Mouse (Mus musculus): ENCODE data around the gene Cdc14b. TPM values are rescaled to one million over a fixed set of nuclear protein-coding genes. Genes with fewer than 3 reads are reported as not detected.
A peak's percentile ranks its signal among the peaks of the same experiment; 100 is the strongest.

Gene Cdc14b
- 2.8 and 3.4 TPM in 2 replicates for polyA plus RNA-seq (2015; fragmentation: Nextera tagmentation; extraction: Ambion mirVana)

DNA sequence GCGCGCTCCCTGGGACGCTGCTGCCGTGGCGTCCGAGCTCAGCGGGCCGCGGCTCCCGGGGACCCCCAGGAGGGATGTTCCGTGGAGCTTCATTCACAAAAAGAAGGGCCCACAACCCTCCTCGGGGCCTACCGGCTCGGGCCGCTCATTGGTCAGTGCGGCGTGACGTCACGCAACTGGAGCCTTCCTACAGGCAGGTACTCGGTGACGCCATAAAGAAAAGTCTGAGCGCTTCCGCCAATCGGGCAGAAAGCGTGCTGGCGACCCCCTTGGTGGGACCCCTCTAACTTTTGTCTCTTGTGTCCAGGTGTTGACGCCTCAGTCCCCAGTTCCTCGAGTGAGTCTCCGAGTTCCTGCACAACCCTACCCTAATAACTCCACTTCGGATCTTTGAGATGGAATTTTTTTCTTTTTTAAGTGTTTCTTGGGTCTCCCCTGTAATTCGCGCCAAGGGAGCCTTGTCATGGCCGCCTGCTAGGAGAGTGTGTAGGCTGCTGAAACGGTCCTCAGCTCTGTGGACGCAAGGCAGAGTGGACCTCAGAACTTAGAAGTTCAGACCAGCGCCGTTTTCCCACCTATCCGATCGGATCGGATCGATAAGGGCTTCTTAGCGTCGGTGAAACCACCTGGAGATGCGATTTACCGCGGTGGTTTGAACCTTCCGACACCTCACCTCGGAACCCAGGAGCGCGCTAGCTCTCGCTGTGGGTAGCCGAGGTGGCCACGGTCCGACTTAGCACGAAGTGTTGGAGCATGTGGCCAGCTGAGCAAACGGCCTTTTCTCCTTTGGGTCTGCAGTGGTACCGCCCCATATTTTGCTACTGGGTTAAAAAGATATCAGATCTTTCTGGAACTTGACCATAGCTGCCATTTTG, at the start of gene Cdc14b:
Gene Cdc14b, minus strand, starts transcription at position 412 of the 875 bp plus-strand sequence.
- Histone ChIP-seq H3K4me3 (ENCODE audit: low read length) (peak within 1 kb of the TSS; percentile 93), H3K36me3 (ENCODE audit: control insufficient read depth, insufficient read depth, low read length) (no peaks in the 10 kb centered on the region), H3K9me3 (ENCODE audit: control insufficient read depth, low read length) (no peaks in the 10 kb centered on the region), H3K27ac (ENCODE audit: low read depth, low read length) (peak within 1 kb of the TSS; percentile 25; the same call in 1 of the 2 replicates), H3K27me3 (replicated peaks; ENCODE audit: control insufficient read depth, insufficient read depth, low read length) (peaks cover 15% of the 10 kb centered on the region), H3K4me2 (ENCODE audit: low read length) (peak within 1 kb of the TSS; percentile 99), H3K9ac (ENCODE audit: low read depth, low read length) (peak within 1 kb of the TSS; percentile 79), H3K4me1 (ENCODE audit: control insufficient read depth, insufficient read depth, low read depth, low read length) (peaks cover 10% of the 10 kb centered on the region)
- peak; percentile 98 for ATAC-seq
- under 1% methylated on average over 57 of the region's 57 CpGs for WGBS

DNA sequence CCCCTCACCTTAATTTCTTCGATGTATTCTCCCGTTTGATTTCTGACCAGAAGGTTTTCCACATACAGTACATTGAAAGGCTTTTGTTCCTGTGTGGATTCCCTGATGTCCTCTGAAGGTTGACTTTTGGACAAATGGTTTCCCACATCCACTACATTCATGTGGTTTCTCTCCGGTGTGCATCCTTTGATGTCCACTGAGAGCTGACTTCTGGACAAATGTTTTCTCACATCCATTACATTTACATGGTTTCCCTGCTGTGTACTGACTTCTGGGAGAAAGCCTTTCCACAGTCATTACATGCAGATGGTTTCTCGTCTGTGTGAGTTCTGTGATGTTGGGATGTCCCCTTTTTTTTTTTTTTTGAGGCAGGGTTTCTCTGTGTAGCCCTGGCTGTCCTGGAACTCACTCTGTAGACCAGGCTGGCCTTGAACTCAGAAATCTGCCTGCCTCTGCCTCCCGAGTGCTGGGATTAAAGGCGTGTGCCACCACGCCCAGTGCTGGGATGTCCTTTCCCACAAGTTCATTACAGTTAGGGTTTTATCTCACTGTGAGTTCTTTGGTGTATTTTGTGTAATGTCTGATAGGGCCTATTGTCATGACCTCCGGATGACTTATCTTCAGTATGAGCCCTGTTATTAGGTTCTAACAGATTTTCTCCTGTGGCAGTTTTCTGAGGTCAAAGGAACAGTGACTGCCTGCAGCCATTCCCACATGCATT, 47.6 kb upstream of the Cdc14b start:
- no peaks in the 10 kb centered on the region for H3K9me3 ChIP-seq (ENCODE audit: control insufficient read depth, low read length)
- no peaks in the 10 kb centered on the region for H3K27me3 ChIP-seq (replicated peaks; ENCODE audit: control insufficient read depth, insufficient read depth, low read length)
- ATAC-seq: no peak
- no peak overlapping the region for H3K4me3 ChIP-seq (ENCODE audit: low read length)
- no peak overlapping the region for H3K4me2 ChIP-seq (ENCODE audit: low read length)
- no peaks in the 10 kb centered on the region for H3K36me3 ChIP-seq (ENCODE audit: control insufficient read depth, insufficient read depth, low read length)
- H3K27ac ChIP-seq (ENCODE audit: low read depth, low read length): no peak overlapping the region
- 85% methylated on average over 8 of the region's 8 CpGs for WGBS
- no peak overlapping the region for H3K9ac ChIP-seq (ENCODE audit: low read depth, low read length)
- H3K4me1 ChIP-seq (ENCODE audit: control insufficient read depth, insufficient read depth, low read depth, low read length): no peaks in the 10 kb centered on the region

DNA sequence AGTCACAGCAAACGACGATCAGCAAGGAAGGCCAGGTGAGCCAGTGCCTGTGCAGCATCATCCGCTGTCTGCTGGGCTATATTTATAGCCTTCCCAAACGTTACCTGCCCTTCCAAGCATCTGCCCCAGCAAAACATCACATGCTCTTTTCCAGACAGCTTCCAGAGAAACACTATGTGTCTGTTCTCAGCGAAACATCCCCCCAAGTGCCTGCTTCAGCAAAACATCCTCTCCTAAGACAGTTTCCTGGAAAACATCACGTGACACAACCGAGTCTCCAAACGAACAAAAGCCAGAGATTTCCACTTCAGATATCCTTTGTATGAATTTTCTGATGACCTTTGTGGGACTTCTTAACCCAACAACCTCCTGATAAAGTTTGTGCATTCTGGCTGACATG, 45.2 kb upstream of the Cdc14b start:
- no peak overlapping the region for H3K4me3 ChIP-seq (ENCODE audit: low read length)
- no peak overlapping the region for H3K9ac ChIP-seq (ENCODE audit: low read depth, low read length)
- H3K36me3 ChIP-seq (ENCODE audit: control insufficient read depth, insufficient read depth, low read length): no peaks in the 10 kb centered on the region
- H3K27me3 ChIP-seq (replicated peaks; ENCODE audit: control insufficient read depth, insufficient read depth, low read length): no peaks in the 10 kb centered on the region
- 88% methylated on average over 8 of the region's 8 CpGs for WGBS
- no peak overlapping the region for H3K4me2 ChIP-seq (ENCODE audit: low read length)
- ATAC-seq: no peak
- H3K27ac ChIP-seq (ENCODE audit: low read depth, low read length): no peak overlapping the region
- no peaks in the 10 kb centered on the region for H3K9me3 ChIP-seq (ENCODE audit: control insufficient read depth, low read length)
- H3K4me1 ChIP-seq (ENCODE audit: control insufficient read depth, insufficient read depth, low read depth, low read length): no peaks in the 10 kb centered on the region

DNA sequence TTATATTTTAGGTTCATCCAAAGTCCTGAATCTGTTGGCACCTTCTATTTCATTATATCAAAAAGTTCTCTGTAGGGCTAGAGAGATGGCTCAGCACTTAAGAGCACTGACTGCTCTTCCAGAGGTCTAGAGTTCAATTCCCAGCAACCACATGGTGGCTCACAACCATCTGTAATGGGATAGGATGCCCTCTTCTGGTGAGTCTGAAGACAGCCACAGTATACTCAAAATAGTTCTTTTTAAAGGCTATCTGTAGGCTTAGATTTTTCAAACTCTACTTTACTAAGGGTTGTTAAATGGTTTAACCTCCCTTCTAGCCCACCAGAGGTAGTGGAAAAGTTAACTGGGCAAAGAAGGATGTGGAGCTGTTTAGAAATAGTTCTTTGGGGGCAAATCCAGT, 44.7 kb upstream of the Cdc14b start:
- Histone ChIP-seq H3K9me3 (ENCODE audit: control insufficient read depth, low read length) (no peaks in the 10 kb centered on the region), H3K36me3 (ENCODE audit: control insufficient read depth, insufficient read depth, low read length) (no peaks in the 10 kb centered on the region), H3K4me2 (ENCODE audit: low read length) (no peak overlapping the region), H3K4me1 (ENCODE audit: control insufficient read depth, insufficient read depth, low read depth, low read length) (no peaks in the 10 kb centered on the region), H3K9ac (ENCODE audit: low read depth, low read length) (no peak overlapping the region), H3K27me3 (replicated peaks; ENCODE audit: control insufficient read depth, insufficient read depth, low read length) (no peaks in the 10 kb centered on the region), H3K4me3 (ENCODE audit: low read length) (no peak overlapping the region), H3K27ac (ENCODE audit: low read depth, low read length) (no peak overlapping the region)
- ATAC-seq: no peak

DNA sequence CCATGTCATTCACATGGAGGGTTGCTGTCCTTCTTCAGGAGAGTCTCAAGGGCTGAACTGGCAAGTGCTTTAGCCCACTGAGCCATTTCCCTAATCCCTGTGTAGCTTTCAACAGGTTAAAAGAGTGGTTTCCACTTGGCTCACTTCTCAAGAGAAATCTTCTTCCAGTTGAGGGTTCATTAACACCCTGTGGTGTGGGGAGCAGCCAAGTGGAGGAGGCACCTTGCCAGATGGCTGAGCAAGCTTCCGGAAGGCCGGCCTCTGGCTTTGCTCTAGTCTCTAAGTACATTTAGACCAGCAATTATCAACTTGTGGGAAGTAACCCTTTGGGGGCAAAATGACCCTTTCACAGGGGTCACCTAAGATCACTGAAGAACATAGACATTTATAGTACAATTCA, 43.3 kb upstream of the Cdc14b start:
- 63% methylated on average over 2 of the region's 2 CpGs for WGBS
- H3K9me3 ChIP-seq (ENCODE audit: control insufficient read depth, low read length): no peaks in the 10 kb centered on the region
- no peak overlapping the region for H3K4me3 ChIP-seq (ENCODE audit: low read length)
- no peak overlapping the region for H3K9ac ChIP-seq (ENCODE audit: low read depth, low read length)
- no peaks in the 10 kb centered on the region for H3K27me3 ChIP-seq (replicated peaks; ENCODE audit: control insufficient read depth, insufficient read depth, low read length)
- H3K36me3 ChIP-seq (ENCODE audit: control insufficient read depth, insufficient read depth, low read length): no peaks in the 10 kb centered on the region
- H3K27ac ChIP-seq (ENCODE audit: low read depth, low read length): no peak overlapping the region
- H3K4me2 ChIP-seq (ENCODE audit: low read length): no peak overlapping the region
- H3K4me1 ChIP-seq (ENCODE audit: control insufficient read depth, insufficient read depth, low read depth, low read length): no peaks in the 10 kb centered on the region
- no peak for ATAC-seq

DNA sequence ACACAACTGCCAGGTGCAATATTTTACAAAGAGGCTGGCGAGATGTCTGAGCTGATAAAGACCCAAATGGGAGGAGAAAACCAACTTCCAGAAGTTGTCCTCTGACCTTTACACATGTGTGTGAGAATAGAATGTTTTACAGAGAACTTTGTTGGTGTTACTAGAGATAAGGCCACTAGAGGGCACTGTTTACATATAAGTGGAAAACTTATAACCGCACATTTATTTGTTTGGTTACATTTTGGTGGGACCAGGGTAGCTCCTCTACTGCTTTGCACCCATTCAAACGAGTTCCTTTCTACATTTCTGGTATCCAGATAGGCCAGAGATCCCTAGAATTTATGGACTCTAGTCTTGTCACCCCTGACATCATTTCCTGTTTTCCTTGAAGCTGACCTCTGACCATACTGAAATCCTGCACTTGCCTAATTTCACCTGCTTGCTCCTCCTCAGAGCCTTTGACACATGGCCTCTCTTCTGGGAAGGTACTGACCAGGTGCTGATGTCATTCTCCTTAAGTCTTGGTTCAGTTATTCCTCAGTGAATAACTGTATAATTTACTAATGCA, 40.5 kb upstream of the Cdc14b start:
- no peak for ATAC-seq
- peaks cover 7% of the 10 kb centered on the region for H3K4me1 ChIP-seq (ENCODE audit: control insufficient read depth, insufficient read depth, low read depth, low read length)
- WGBS: 4% methylated on average over 3 of the region's 3 CpGs
- no peak overlapping the region for H3K4me3 ChIP-seq (ENCODE audit: low read length)
- no peaks in the 10 kb centered on the region for H3K27me3 ChIP-seq (replicated peaks; ENCODE audit: control insufficient read depth, insufficient read depth, low read length)
- H3K9ac ChIP-seq (ENCODE audit: low read depth, low read length): no peak overlapping the region
- no peak overlapping the region for H3K27ac ChIP-seq (ENCODE audit: low read depth, low read length)
- no peaks in the 10 kb centered on the region for H3K36me3 ChIP-seq (ENCODE audit: control insufficient read depth, insufficient read depth, low read length)
- H3K4me2 ChIP-seq (ENCODE audit: low read length): no peak overlapping the region
- no peaks in the 10 kb centered on the region for H3K9me3 ChIP-seq (ENCODE audit: control insufficient read depth, low read length)

DNA sequence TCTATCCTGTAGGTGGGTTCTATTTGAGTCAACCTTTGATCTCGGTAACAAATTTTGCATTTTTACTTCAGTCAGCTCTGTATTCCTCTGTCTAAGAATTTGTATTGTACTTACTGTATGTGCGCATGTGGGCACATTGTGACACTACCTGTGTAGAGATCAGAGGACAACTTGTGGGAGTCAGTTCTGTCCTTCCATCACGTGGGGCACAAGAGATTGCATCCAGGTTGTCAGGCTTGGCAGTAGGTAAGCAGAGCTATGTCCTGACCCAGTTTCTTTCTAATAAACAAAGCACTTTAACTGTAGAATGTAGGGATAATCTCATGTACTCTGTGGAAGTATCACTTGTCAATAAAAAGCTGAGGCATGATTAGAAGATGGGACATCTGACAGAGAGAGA, 39.0 kb upstream of the Cdc14b start:
- Histone ChIP-seq H3K4me1 (ENCODE audit: control insufficient read depth, insufficient read depth, low read depth, low read length) (peaks cover 7% of the 10 kb centered on the region), H3K27me3 (replicated peaks; ENCODE audit: control insufficient read depth, insufficient read depth, low read length) (no peaks in the 10 kb centered on the region), H3K9ac (ENCODE audit: low read depth, low read length) (no peak overlapping the region), H3K4me3 (ENCODE audit: low read length) (no peak overlapping the region), H3K4me2 (ENCODE audit: low read length) (no peak overlapping the region), H3K9me3 (ENCODE audit: control insufficient read depth, low read length) (no peaks in the 10 kb centered on the region), H3K36me3 (ENCODE audit: control insufficient read depth, insufficient read depth, low read length) (no peaks in the 10 kb centered on the region), H3K27ac (ENCODE audit: low read depth, low read length) (no peak overlapping the region)
- ATAC-seq: no peak
- 73% methylated on average over 3 of the region's 3 CpGs for WGBS

DNA sequence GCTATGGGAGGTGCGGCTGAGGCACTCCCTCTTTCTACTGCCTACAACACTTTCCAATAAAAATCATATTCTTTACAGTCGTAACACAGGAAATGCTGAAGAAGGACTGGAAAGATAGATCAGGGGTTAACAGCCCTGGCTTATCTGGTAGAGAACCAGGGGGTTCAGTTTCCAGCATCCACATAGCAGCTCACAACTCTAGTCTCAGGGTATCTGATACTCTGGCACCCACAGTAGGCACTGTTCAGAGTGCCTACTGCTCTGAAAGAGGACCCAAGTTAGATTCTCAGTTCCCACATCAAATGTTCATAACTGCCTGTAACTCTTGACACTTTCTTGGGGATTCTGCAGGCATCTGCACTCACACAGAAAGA, 37.8 kb upstream of the Cdc14b start:
- Histone ChIP-seq H3K27me3 (replicated peaks; ENCODE audit: control insufficient read depth, insufficient read depth, low read length) (no peaks in the 10 kb centered on the region), H3K4me1 (ENCODE audit: control insufficient read depth, insufficient read depth, low read depth, low read length) (peaks cover 7% of the 10 kb centered on the region), H3K9me3 (ENCODE audit: control insufficient read depth, low read length) (no peaks in the 10 kb centered on the region), H3K9ac (ENCODE audit: low read depth, low read length) (peak overlapping the region; percentile 76), H3K4me2 (ENCODE audit: low read length) (peak overlapping the region; percentile 71), H3K27ac (ENCODE audit: low read depth, low read length) (no peak overlapping the region; the same call in 1 of the 2 replicates), H3K4me3 (ENCODE audit: low read length) (peak overlapping the region; percentile 78), H3K36me3 (ENCODE audit: control insufficient read depth, insufficient read depth, low read length) (no peaks in the 10 kb centered on the region)
- peak; percentile 57; the same call in 1 of the 2 replicates for ATAC-seq
- WGBS: 0% methylated on average over 2 of the region's 2 CpGs
